10 mouse cellular contexts compared by ENCODE assay signal in genomic region chrX:144688142-144688206, GRCm38 (mm10). TPM values are rescaled to one million over a fixed set of nuclear protein-coding genes. Genes with fewer than 3 reads are reported as not detected.
DNase-seq lines count a peak whose midpoint lies in the region; ATAC-seq lines count a peak whose summit lies in the region.
"Had no signal": no experiment of that assay in that cellular context is flagged by ENCODE, and none has a peak within 500 bp of the region (broad histone marks: within the 10 kb centered on the region; RNA-seq: fewer than 3 reads in every experiment).

Trpc5 (minus strand) TSS chrX:144688180.

- H3K36me3 ChIP-seq in forebrain, embryonic 14.5 days (ENCODE audit: control insufficient read depth, insufficient read depth, low read length): no peaks in the 10 kb centered on the region
- no peaks in the 10 kb centered on the region for H3K36me3 ChIP-seq in neural tube, embryonic 12.5 days

- H3K4me3 ChIP-seq in forebrain, embryonic 14.5 days (ENCODE audit: low read depth, low read length): peak within 1 kb of the TSS; percentile 39
- peak within 1 kb of the TSS; percentile 43 for H3K4me3 ChIP-seq in neural tube, embryonic 12.5 days

- no peaks in the 10 kb centered on the region for H3K9me3 ChIP-seq in forebrain, embryonic 14.5 days (replicated peaks; ENCODE audit: control insufficient read depth, low read length)
- H3K9me3 ChIP-seq in neural tube, embryonic 12.5 days: no peaks in the 10 kb centered on the region

- H3K27me3 ChIP-seq in forebrain, embryonic 14.5 days (replicated peaks; ENCODE audit: control insufficient read depth, insufficient read depth, low read length): no peaks in the 10 kb centered on the region; the same call in 1 of the 2 replicates
- H3K27me3 ChIP-seq in neural tube, embryonic 12.5 days (replicated peaks): peaks cover 13% of the 10 kb centered on the region

- 42% methylated on average over 1 of the region's 1 CpGs for WGBS in forebrain, embryonic 14.5 days
- 13% methylated on average over 1 of the region's 1 CpGs for WGBS in neural tube, embryonic 12.5 days

- peak within 1 kb of the TSS; percentile 61 for H3K4me2 ChIP-seq in forebrain, embryonic 14.5 days (ENCODE audit: low read length)
- H3K4me2 ChIP-seq in neural tube, embryonic 12.5 days (replicated peaks): peak within 1 kb of the TSS; percentile 72

- H3K27ac ChIP-seq in forebrain, embryonic 14.5 days (ENCODE audit: low read depth, low read length): no peak within 1 kb of the TSS
- no peak within 1 kb of the TSS for H3K27ac ChIP-seq in neural tube, embryonic 12.5 days

- ATAC-seq in forebrain, embryonic 14.5 days: no peak
- 0 out of 2 replicates have a peak, but pooled peaks have one; percentile 12 for ATAC-seq in neural tube, embryonic 12.5 days (ENCODE audit: low FRiP score, low read depth)

- no peak for DNase-seq in layer of hippocampus, adult 8-10 months (ENCODE audit: low spot score in 2 of 2)
- no peak for DNase-seq in layer of hippocampus, adult 11-12 months (ENCODE audit: low spot score)
- DNase-seq in forebrain, embryonic 14.5 days (ENCODE audit: low spot score): no peak
- no peak for DNase-seq in left cerebral cortex, postnatal 25 days (ENCODE audit: low spot score in 2 of 2)
- DNase-seq in thymus, postnatal 14 days: no peak
- DNase-seq in lung, adult 18-20 months: no peak
- no peak for DNase-seq in urinary bladder, adult 18-20 months (ENCODE audit: low spot score in 2 of 2)

- intact Hi-C loops in left cerebral cortex, postnatal 25 days (cut with DNase I): loop anchor here (5.0 kb wide), 1 partner anchor 619 kb away; no protein-coding TSS in a partner anchor

- peak within 1 kb of the TSS; percentile 45 for H3K9ac ChIP-seq in forebrain, embryonic 14.5 days (ENCODE audit: low read length)
- H3K9ac ChIP-seq in neural tube, embryonic 12.5 days: peak within 1 kb of the TSS; percentile 42; the same call in 1 of the 2 replicates

- H3K4me1 ChIP-seq in forebrain, embryonic 14.5 days (ENCODE audit: control insufficient read depth, insufficient read depth, low read length): no peaks in the 10 kb centered on the region
- no peaks in the 10 kb centered on the region for H3K4me1 ChIP-seq in neural tube, embryonic 12.5 days

RNA-seq across cellular contexts. Expression of gene Trpc5, which starts in this region (rescaled TPM):
- total RNA-seq in layer of hippocampus, adult 8-10 months (2022): 10 to 100 TPM; 27.7 to 31.3 (median 29.5) TPM
- polyA plus RNA-seq in forebrain, embryonic 14.5 days (2014; fragmentation: Nextera tagmentation; extraction: Ambion mirVana): 0.63 and 0.98 TPM in 2 replicates
- total RNA-seq in left cerebral cortex, postnatal 25 days (2021): 10 to 100 TPM; 17.7 to 19.8 TPM
- 0.41 and 0.51 TPM in 2 replicates for polyA plus RNA-seq in neural tube, embryonic 12.5 days (2016; fragmentation: Nextera tagmentation; extraction: Ambion mirVana)
- total RNA-seq: hematopoietic stem cell, adult 5-6 weeks had no signal
- polyA plus RNA-seq: spleen, adult 2 months had no signal

Comparison
In these comparisons a context has a peak if more than half of its experiments do, and no peak if none do; other contexts are left out.
1. Peak in ATAC-seq, H3K4me3 ChIP-seq, H3K9ac ChIP-seq and H3K4me2 ChIP-seq in neural tube, embryonic 12.5 days; RNA of the gene not detected or under 1 TPM.